Mouse (Mus musculus) brain, embryonic 14.5 days (tissue): ENCODE data around the gene Hoxa3.

Experiments
- CTCF ChIP-seq: fragments of 200-500 bp; IDR thresholded peaks from 2 replicates; pipeline ENCODE4 v1.5.1; 2012; ENCODE audit warnings: inconsistent platforms, mild to moderate bottlenecking, moderate library complexity, borderline replicate concordance; ENCODE audit not compliant: insufficient read depth, insufficient read length; ENCODE audit errors: extremely low read depth
- POLR2A ChIP-seq: fragments of 200-500 bp; IDR thresholded peaks from 2 replicates; pipeline ENCODE4 v1.6.1; 2012; ENCODE audit warnings: mild to moderate bottlenecking, inconsistent platforms, borderline replicate concordance; ENCODE audit not compliant: poor library complexity, insufficient read depth, insufficient read length, severe bottlenecking; ENCODE audit errors: extremely low read depth

DNA sequence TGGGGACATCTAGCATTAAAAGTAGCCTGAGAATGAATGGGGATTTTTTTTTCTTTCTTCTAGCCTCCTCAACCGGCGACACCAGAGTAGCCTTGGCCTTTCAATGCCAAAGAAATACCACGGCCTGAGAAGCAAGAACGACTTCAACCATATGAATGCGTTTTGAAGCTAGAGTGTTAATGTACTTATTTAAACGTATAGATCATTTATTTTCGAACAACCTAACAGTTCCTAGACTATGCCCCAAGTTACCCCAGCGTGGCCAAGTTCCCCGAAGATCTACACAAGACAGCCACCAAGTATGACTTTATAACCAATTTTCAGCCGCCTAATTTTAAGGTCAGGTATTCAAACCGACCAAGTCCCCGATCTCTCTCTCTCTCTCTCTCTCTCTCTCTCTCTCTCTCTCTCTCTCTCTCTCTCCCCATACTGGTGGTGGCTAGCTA is 7.8 kb upstream of the Hoxa3 start:
- no peak for TF ChIP-seq POLR2A
- TF ChIP-seq CTCF = no peak
